Mouse (Mus musculus) neural tube, embryonic 12.5 days (tissue): ENCODE data around the gene Krt18. TPM values are rescaled to one million over a fixed set of nuclear protein-coding genes. Genes with fewer than 3 reads are reported as not detected.

Experiments
- ATAC-seq: fragments of 200-750 bp; cut with Nextera tagmentation; 2 replicates; pipeline ENCODE4 v1.8.0; 2017; ENCODE audit warnings: low read depth, mild to moderate bottlenecking, moderate TSS enrichment, moderate library complexity; ENCODE audit not compliant: low FRiP score
- H3K27ac ChIP-seq: fragments of 300-500 bp; sonication (generic); 2 replicates; pipeline ENCODE4 v1.5.1; 2016
- H3K27me3 ChIP-seq: fragments of 300-500 bp; sonication (generic); replicated peaks from 2 replicates; pipeline ENCODE4 v1.6.1; 2016; ENCODE audit warnings: mild to moderate bottlenecking
- H3K36me3 ChIP-seq: fragments of 300-500 bp; sonication (generic); 2 replicates; pipeline ENCODE4 v1.6.1; 2016; ENCODE audit warnings: mild to moderate bottlenecking
- H3K4me1 ChIP-seq: fragments of 300-500 bp; sonication (generic); 2 replicates; pipeline ENCODE4 v1.6.1; 2016
- H3K4me2 ChIP-seq: fragments of 300-500 bp; sonication (generic); replicated peaks from 2 replicates; pipeline ENCODE4 v1.6.1; 2016; ENCODE audit warnings: mild to moderate bottlenecking
- H3K4me3 ChIP-seq: fragments of 300-500 bp; sonication (generic); 2 replicates; pipeline ENCODE4 v1.5.1; 2016
- H3K9ac ChIP-seq: fragments of 300-500 bp; sonication (generic); 2 replicates; pipeline ENCODE4 v1.6.1; 2016; ENCODE audit warnings: mild to moderate bottlenecking
- H3K9me3 ChIP-seq: fragments of 300-500 bp; sonication (generic); 2 replicates; pipeline ENCODE4 v1.6.1; 2016; ENCODE audit warnings: mild to moderate bottlenecking
- WGBS: fragments of 180-500 bp; shearing (Covaris S2); methylation state at CpG from one replicate; pipeline ENCODE4 v1.1.7; 2016; 5-methylcytosine and 5-hydroxymethylcytosine counted together
- polyA plus RNA-seq: library from polyadenylated mRNA; unstranded; fragments of >200 nt; fragmentation: Nextera tagmentation; extraction: Ambion mirVana; gene quantifications from 2 replicates; pipeline ENCODE4 v1.2.1, GENCODE M21; 2016

The Krt18 gene
- polyA plus RNA-seq, 1 experiment from 2014 or later: 4.1 TPM

- Histone ChIP-seq H3K4me1 (peaks cover 10% of the 10 kb centered on the region), H3K36me3 (no peaks in the 10 kb centered on the region), H3K9ac (no peak overlapping the region), H3K4me2 (no peak overlapping the region), H3K4me3 (no peak overlapping the region), H3K27me3 (peaks cover 35% of the 10 kb centered on the region), H3K9me3 (no peaks in the 10 kb centered on the region; the same call in 1 of the 2 replicates), H3K27ac (no peak overlapping the region)
- no peak for ATAC-seq
- WGBS: 90% methylated on average over 11 of the region's 11 CpGs
Observed at GRCm38 (mm10) chr15:101999156-101999555, 28.8 kb upstream of the Krt18 start.

GRCm38 (mm10) chr15:101999676-102000335, 28.2 kb upstream of the Krt18 start:
- Histone ChIP-seq H3K36me3 (no peaks in the 10 kb centered on the region), H3K4me1 (peaks cover 10% of the 10 kb centered on the region), H3K9ac (no peak overlapping the region), H3K4me3 (no peak overlapping the region), H3K27ac (no peak overlapping the region), H3K9me3 (no peaks in the 10 kb centered on the region; the same call in 1 of the 2 replicates), H3K27me3 (peaks cover 42% of the 10 kb centered on the region), H3K4me2 (no peak overlapping the region)
- 90% methylated on average over 11 of the region's 11 CpGs for WGBS
- ATAC-seq: no peak

DNA sequence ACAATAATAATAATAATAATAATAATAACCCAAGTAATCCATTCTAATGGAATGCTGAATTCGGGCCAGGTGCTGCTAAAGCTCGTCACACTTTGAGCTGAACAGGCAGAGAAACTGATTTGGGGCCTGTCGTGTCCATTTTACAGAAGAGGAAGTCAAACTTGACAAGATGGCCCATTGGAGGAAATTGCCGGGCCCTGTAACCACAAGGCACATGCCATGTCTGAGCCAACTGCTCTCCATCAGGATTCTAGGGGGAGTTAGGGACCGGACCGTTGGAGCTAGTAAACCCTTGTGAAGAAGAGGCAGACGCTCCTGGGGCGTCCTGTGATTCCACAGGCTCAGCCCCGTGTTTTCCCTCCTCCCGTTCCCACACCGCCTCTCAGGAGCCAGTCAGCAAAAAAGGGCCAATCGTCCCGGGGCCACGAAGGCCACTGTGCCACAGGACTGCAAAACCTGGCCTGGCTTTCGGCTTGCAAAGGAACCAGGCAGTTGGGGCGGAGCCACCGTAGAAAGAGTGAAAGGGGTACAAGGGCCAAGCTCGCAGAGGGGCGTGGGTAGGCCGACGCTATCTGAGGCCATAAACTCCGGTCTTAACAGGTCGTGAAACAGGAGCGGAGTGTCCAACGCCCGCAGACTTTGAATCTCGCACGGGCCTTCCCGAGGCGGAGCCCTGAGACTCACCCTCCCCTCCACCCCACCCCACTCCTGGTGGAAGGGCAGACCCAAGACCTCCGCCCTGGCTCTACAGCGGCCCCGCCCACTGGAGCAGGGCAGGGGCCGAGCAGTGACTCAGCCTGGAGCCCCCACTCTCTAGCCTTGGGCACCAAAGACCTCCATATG, 25.1 kb upstream of the Krt18 start:
- Histone ChIP-seq H3K4me2 (peak overlapping the region; percentile 56), H3K9me3 (no peaks in the 10 kb centered on the region), H3K36me3 (no peaks in the 10 kb centered on the region), H3K4me1 (peaks cover 19% of the 10 kb centered on the region), H3K27me3 (peaks cover 55% of the 10 kb centered on the region), H3K9ac (0 out of 2 replicates have a peak overlapping the region, but pooled peaks have one; percentile 21), H3K4me3 (peak overlapping the region; percentile 23), H3K27ac (no peak overlapping the region)
- peak; percentile 49; the same call in 1 of the 2 replicates for ATAC-seq
- WGBS: 3% methylated on average over 34 of the region's 34 CpGs

GRCm38 (mm10) chr15:102003516-102003915, 24.5 kb upstream of the Krt18 start:
- peak overlapping the region; percentile 56 for H3K4me2 ChIP-seq
- WGBS: 13% methylated on average over 12 of the region's 12 CpGs
- H3K27me3 ChIP-seq: peaks cover 55% of the 10 kb centered on the region
- no peak overlapping the region for H3K4me3 ChIP-seq
- no peaks in the 10 kb centered on the region for H3K36me3 ChIP-seq
- no peak for ATAC-seq
- H3K27ac ChIP-seq: no peak overlapping the region
- no peak overlapping the region for H3K9ac ChIP-seq
- H3K4me1 ChIP-seq: peaks cover 21% of the 10 kb centered on the region
- no peaks in the 10 kb centered on the region for H3K9me3 ChIP-seq

DNA sequence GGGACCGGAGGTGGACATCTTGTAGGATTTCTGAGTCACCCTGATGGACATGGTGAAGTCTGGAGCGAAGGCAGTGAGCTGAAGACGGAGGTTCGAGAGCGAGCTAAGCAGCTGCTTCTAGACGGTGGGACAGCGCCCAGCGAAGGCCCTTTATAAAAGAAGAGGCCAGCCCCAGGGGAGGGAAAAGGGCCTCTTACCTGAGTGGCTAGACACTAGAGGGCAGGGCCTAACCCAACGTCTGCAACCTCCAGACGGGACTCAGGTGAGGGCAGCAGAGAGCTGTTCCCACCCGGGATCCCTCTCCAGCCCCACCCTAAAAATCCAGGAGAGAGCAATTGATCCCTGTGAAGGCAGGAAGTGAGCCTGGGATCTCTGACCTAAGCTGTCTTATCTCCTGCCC, 23.8 kb upstream of the Krt18 start, which contains the start of gene Krt8:
Gene Krt8, minus strand, starts transcription at position 294 of the 400 bp plus-strand sequence.
- H3K4me2 ChIP-seq: peak within 1 kb of the TSS; percentile 56
- WGBS: 20% methylated on average over 11 of the region's 11 CpGs
- 0 out of 2 replicates have a peak within 1 kb of the TSS, but pooled peaks have one; percentile 23 for H3K4me3 ChIP-seq
- H3K27me3 ChIP-seq: peaks cover 53% of the 10 kb centered on the region
- no peak for ATAC-seq
- no peak within 1 kb of the TSS for H3K9ac ChIP-seq
- no peak within 1 kb of the TSS for H3K27ac ChIP-seq
- H3K36me3 ChIP-seq: no peaks in the 10 kb centered on the region
- peaks cover 21% of the 10 kb centered on the region for H3K4me1 ChIP-seq
- no peaks in the 10 kb centered on the region for H3K9me3 ChIP-seq

GRCm38 (mm10) chr15:102005290-102005689, 22.7 kb upstream of the Krt18 start:
- WGBS: 45% methylated on average over 4 of the region's 4 CpGs
- H3K9me3 ChIP-seq: no peaks in the 10 kb centered on the region
- peaks cover 21% of the 10 kb centered on the region for H3K4me1 ChIP-seq
- ATAC-seq: no peak
- H3K27me3 ChIP-seq: peaks cover 51% of the 10 kb centered on the region
- no peak overlapping the region for H3K4me2 ChIP-seq
- H3K36me3 ChIP-seq: no peaks in the 10 kb centered on the region
- H3K9ac ChIP-seq: no peak overlapping the region
- no peak overlapping the region for H3K27ac ChIP-seq
- no peak overlapping the region for H3K4me3 ChIP-seq

DNA sequence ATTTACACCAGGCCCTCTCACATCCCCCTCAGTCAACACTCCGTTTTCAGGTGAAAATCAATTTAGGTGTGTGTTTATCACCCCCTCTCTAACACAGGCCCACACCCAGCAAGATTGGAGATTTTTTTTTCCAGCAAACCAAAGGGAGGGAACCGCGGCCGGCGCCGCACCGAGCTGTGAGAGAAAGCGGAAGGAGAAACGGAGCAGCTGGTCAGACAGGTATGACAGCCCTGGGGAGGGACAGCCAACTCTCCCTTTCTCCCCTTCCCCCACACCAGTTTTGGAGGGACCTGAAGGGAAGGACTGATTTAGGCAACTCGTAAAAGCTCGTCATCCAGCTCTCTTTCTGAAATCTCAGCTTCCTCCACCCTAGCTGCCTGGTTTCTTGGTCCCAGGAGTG, 21.7 kb upstream of the Krt18 start:
- H3K27ac ChIP-seq: no peak overlapping the region
- H3K4me1 ChIP-seq: peaks cover 21% of the 10 kb centered on the region
- H3K4me3 ChIP-seq: no peak overlapping the region
- ATAC-seq: no peak
- H3K36me3 ChIP-seq: no peaks in the 10 kb centered on the region
- 42% methylated on average over 11 of the region's 11 CpGs for WGBS
- no peak overlapping the region for H3K4me2 ChIP-seq
- no peaks in the 10 kb centered on the region for H3K9me3 ChIP-seq
- H3K27me3 ChIP-seq: peaks cover 51% of the 10 kb centered on the region
- H3K9ac ChIP-seq: no peak overlapping the region

DNA sequence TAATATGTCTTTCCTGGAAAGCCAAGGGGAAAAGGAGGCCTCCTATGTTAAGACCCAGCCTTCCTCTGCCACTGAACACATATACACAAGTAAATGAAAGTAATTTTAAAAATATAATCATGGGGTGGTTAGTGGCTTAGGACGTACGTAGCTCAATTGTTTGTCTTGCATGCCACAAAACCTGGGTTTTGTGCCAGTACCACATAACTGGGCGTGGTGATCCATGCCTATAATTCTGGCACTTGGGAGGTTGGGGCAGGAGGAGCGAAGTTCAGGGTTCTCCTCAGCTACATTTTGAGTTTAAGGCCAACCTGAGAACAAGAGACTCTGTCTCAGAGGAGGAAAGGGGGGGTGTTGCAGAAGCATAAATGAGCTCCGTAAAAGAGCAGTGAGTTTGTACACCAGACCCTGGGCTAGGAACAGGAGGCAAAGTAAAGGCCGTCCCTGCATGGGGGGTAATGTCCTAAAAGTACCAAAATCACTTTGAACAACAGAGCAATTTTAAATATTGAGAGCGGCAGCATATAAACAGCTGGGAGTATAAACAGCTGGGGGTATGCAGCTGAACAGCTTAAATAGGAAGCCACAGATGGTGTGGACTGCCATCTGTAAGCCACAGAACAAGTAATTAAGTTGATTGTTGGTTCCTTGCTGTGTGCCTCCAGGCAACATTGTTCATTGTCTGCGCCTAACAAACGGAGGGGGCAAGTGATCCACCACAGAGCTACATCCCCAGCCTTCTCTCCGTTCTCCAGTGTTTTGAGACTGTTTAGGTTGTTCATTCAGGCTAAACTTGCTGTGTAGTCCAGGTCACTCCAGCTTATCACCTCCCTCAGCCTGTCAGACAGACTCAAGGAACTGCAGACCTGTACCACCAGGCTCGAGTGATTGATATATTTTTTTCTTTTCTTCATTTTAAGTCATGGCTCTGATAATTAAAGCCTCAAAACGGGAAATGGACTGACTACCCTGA, 20.6 kb upstream of the Krt18 start:
- Histone ChIP-seq H3K4me1 (peaks cover 25% of the 10 kb centered on the region), H3K9ac (no peak overlapping the region), H3K4me3 (no peak overlapping the region), H3K36me3 (no peaks in the 10 kb centered on the region), H3K27me3 (peaks cover 44% of the 10 kb centered on the region), H3K9me3 (no peaks in the 10 kb centered on the region), H3K27ac (no peak overlapping the region), H3K4me2 (no peak overlapping the region)
- WGBS: 34% methylated on average over 12 of the region's 12 CpGs
- ATAC-seq: peak; percentile 42; the same call in 1 of the 2 replicates

- Histone ChIP-seq H3K27me3 (peaks cover 11% of the 10 kb centered on the region; the same call in 1 of the 2 replicates), H3K9me3 (no peaks in the 10 kb centered on the region), H3K4me3 (no peak overlapping the region), H3K4me2 (no peak overlapping the region), H3K9ac (no peak overlapping the region), H3K36me3 (no peaks in the 10 kb centered on the region), H3K4me1 (peaks cover 25% of the 10 kb centered on the region), H3K27ac (no peak overlapping the region)
- no peak for ATAC-seq
- WGBS: 69% methylated on average over 3 of the region's 3 CpGs
Observed at GRCm38 (mm10) chr15:102010569-102011245, 17.3 kb upstream of the Krt18 start.

DNA sequence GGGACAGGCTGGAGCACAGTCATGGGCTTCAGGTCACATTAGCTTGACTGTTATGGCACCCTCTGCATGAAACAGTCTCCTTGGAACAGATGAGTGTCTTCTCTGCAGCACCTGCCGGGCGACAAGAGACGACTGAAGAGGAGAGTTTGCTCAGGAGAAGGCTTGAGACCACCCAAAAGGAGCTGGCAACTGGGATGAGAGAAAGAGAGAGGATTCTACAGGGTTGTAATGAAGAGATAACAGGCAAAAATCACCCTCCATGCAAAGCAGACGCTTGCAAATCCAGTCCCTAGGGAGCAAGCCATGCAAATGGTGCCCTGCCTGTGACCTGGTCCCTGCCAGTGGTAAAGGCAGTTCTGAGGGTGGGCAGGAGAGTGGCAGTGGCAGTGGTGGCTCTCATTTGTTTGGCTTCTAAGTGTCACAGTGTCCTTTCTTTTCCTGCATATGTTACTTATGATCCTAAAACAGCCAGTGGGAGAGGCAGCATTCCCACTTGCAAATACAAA, 15.7 kb upstream of the Krt18 start:
- Histone ChIP-seq H3K27me3 (no peaks in the 10 kb centered on the region), H3K4me1 (peaks cover 27% of the 10 kb centered on the region), H3K36me3 (no peaks in the 10 kb centered on the region), H3K4me3 (no peak overlapping the region), H3K9ac (no peak overlapping the region), H3K9me3 (no peaks in the 10 kb centered on the region), H3K4me2 (no peak overlapping the region), H3K27ac (no peak overlapping the region; the same call in 1 of the 2 replicates)
- 54% methylated on average over 4 of the region's 4 CpGs for WGBS
- ATAC-seq: no peak

GRCm38 (mm10) chr15:102013651-102014050, 14.3 kb upstream of the Krt18 start:
- H3K9me3 ChIP-seq: no peaks in the 10 kb centered on the region
- H3K27ac ChIP-seq: no peak overlapping the region
- H3K4me3 ChIP-seq: no peak overlapping the region
- no peak overlapping the region for H3K9ac ChIP-seq
- H3K4me1 ChIP-seq: peaks cover 20% of the 10 kb centered on the region
- H3K36me3 ChIP-seq: no peaks in the 10 kb centered on the region
- 40% methylated on average over 3 of the region's 3 CpGs for WGBS
- no peak for ATAC-seq
- no peaks in the 10 kb centered on the region for H3K27me3 ChIP-seq
- no peak overlapping the region for H3K4me2 ChIP-seq
